Mouse (Mus musculus): Measurements from ENCODE around the gene Marveld1. TPM values are rescaled to one million over a fixed set of nuclear protein-coding genes. Genes with fewer than 3 reads are reported as not detected.

Marveld1 gene
- polyA plus RNA-seq, 1 experiment from 2014 or later, result 9.8 TPM

DNA sequence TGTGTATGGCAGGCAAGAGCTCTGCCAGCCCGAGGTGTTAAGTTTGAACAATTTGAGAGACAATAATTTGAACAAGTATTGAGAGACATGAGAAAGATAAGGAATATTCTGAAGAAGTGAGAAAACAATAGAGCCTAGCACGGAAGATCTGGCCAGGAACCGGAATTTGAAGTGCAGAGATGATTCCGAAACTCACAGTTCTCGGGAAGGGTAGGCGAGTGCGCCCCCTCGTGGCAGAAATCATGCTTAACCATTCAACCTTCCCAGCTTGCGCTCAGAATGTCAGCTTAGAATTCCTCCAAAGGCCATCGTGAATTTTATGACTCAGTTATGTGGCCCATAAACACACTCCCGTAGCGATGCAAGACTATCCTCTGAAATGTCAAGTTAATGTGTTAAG lies 18.9 kb downstream of the Marveld1 start:
- ATAC-seq (ENCODE audit: low read depth), result no peak
- no peaks in the 10 kb centered on the region for H3K36me3 ChIP-seq (ENCODE audit: control insufficient read depth, insufficient read depth, low read length)
- H3K9me3 ChIP-seq (ENCODE audit: control insufficient read depth, low read length), result no peaks in the 10 kb centered on the region
- H3K4me3 ChIP-seq (ENCODE audit: low read length), result peak overlapping the region; percentile 25; the same call in 1 of the 2 replicates
- no peaks in the 10 kb centered on the region for H3K27me3 ChIP-seq (ENCODE audit: control insufficient read depth, insufficient read depth, low read depth, low read length)
- H3K9ac ChIP-seq (ENCODE audit: low read length), result peak overlapping the region; percentile 39; the same call in 1 of the 2 replicates
- H3K4me2 ChIP-seq (ENCODE audit: low read depth, low read length), result peak overlapping the region; percentile 50
- 3% methylated on average over 12 of the region's 12 CpGs for WGBS
- no peak overlapping the region for H3K27ac ChIP-seq (ENCODE audit: low read length)
- H3K4me1 ChIP-seq (replicated peaks; ENCODE audit: control insufficient read depth, insufficient read depth, low read length), result peaks cover 8% of the 10 kb centered on the region; the same call in 1 of the 2 replicates

GRCm38 (mm10) chr19:42166766-42167165 lies 19.6 kb downstream of the Marveld1 start:
- Histone ChIP-seq H3K9ac (ENCODE audit: low read length) (no peak overlapping the region), H3K9me3 (ENCODE audit: control insufficient read depth, low read length) (no peaks in the 10 kb centered on the region), H3K4me1 (replicated peaks; ENCODE audit: control insufficient read depth, insufficient read depth, low read length) (peaks cover 14% of the 10 kb centered on the region; the same call in 1 of the 2 replicates), H3K4me2 (ENCODE audit: low read depth, low read length) (no peak overlapping the region), H3K27ac (ENCODE audit: low read length) (no peak overlapping the region), H3K36me3 (ENCODE audit: control insufficient read depth, insufficient read depth, low read length) (no peaks in the 10 kb centered on the region), H3K27me3 (ENCODE audit: control insufficient read depth, insufficient read depth, low read depth, low read length) (no peaks in the 10 kb centered on the region), H3K4me3 (ENCODE audit: low read length) (no peak overlapping the region)
- 38% methylated on average over 3 of the region's 3 CpGs for WGBS
- ATAC-seq (ENCODE audit: low read depth), result no peak

DNA sequence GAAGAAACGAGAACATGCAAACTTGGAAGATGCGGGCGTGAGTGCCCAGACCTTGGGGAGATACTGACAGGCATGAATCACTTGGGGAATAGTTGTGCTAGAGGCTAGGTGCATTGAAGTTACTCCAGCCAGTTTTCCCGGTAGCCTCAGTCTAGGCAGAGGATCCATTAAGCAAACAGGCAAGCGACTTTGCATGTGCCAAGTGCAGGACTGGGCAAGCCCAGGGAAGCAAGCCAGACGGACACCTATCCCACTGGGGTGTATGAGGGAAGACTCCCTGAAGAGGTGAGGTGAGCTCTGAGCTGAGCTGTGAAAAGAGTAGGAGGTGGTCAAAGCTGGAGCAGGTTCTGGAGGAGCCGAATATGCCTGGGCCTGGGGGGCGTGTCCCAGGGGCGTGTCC lies 20.3 kb downstream of the Marveld1 start:
- no peak overlapping the region for H3K4me3 ChIP-seq (ENCODE audit: low read length)
- H3K9me3 ChIP-seq (ENCODE audit: control insufficient read depth, low read length), result no peaks in the 10 kb centered on the region
- H3K36me3 ChIP-seq (ENCODE audit: control insufficient read depth, insufficient read depth, low read length), result no peaks in the 10 kb centered on the region
- H3K4me1 ChIP-seq (replicated peaks; ENCODE audit: control insufficient read depth, insufficient read depth, low read length), result peaks cover 16% of the 10 kb centered on the region; the same call in 1 of the 2 replicates
- H3K9ac ChIP-seq (ENCODE audit: low read length), result no peak overlapping the region
- no peak overlapping the region for H3K4me2 ChIP-seq (ENCODE audit: low read depth, low read length)
- 62% methylated on average over 9 of the region's 9 CpGs for WGBS
- ATAC-seq (ENCODE audit: low read depth), result no peak
- H3K27ac ChIP-seq (ENCODE audit: low read length), result no peak overlapping the region
- no peaks in the 10 kb centered on the region for H3K27me3 ChIP-seq (ENCODE audit: control insufficient read depth, insufficient read depth, low read depth, low read length)

DNA sequence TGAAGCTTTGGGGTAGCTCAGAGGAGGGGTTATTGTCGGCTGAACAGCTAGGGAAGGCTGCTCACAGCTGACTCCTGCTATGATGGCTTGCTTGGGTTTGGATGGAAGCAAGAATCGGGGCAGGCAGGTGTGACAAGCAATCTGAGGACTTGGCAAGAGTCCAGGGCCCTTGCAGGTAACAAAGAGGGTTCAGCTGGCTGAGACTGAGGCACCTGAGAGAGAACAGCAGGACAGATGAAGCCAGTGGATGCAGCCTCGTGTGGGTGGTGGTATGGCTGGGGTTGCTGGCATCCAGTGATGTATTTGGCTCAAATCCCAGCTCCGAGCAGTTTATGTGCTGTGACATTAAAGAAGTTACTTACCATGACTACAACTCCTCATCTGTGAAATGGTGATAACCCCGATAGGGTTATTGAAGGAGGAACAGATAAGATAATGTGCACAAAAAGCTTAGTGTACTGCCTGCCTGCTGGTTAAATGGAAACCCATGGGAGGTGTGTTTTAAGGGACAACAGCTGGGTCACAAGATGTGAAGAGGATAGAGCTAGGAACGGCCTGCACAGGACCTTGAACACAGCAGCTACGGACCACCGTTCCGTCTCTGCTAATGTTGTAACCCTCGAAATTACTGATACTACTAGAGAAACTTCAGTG lies 22.2 kb downstream of the Marveld1 start:
- Histone ChIP-seq H3K4me2 (ENCODE audit: low read depth, low read length) (peak overlapping the region; percentile 62; the same call in 1 of the 2 replicates), H3K27me3 (ENCODE audit: control insufficient read depth, insufficient read depth, low read depth, low read length) (no peaks in the 10 kb centered on the region), H3K9me3 (ENCODE audit: control insufficient read depth, low read length) (no peaks in the 10 kb centered on the region), H3K36me3 (ENCODE audit: control insufficient read depth, insufficient read depth, low read length) (no peaks in the 10 kb centered on the region), H3K4me3 (ENCODE audit: low read length) (no peak overlapping the region), H3K27ac (ENCODE audit: low read length) (no peak overlapping the region), H3K9ac (ENCODE audit: low read length) (no peak overlapping the region), H3K4me1 (replicated peaks; ENCODE audit: control insufficient read depth, insufficient read depth, low read length) (peaks cover 18% of the 10 kb centered on the region; the same call in 1 of the 2 replicates)
- no peak for ATAC-seq (ENCODE audit: low read depth)
- 41% methylated on average over 10 of the region's 10 CpGs for WGBS

DNA sequence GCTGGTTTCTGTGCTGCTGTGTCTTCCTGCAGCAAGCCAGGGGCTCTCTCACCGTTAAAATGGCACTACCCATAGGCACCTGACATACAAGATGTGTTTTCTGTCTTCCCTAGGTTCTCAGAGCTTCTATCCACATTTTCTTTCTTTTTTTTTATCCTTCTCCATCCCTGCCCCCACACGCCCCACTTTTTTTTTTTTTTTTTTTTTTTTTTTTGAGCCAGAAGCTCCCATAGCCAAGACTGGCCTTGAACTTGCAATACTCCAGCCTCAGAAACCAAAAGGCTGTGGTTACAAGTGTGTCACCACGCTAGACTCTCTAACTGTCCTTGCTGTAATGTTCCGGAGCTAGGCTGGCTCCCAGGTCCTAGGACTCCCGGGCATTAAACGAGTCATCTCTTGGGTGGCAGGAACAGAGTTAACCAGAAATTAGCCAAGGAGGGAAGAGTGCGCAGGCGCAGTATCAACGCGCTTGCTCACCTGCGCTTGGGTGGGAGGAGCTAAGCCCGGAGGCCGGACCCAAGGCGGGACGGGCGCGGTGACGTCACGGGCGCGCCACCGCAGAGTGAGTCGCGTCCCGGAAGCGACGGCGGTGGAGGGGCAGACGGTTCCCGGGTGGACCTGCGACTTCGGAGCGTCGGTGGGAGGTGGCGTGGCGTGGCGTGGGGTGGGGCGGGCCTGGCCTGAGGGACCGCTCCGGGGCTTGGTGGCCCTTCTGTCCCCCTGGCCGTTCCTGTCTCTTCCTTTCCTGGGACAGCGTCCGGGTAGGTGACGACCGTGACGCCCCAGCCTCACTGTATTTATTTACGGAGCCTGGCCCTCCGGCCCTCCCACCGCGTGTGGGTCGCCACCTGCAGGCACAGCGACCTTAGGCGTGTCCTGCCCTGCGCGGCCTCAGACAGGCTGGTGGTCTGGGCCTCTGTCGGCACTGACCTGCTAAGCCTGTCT lies 23.1 kb downstream of the Marveld1 start:
- no peaks in the 10 kb centered on the region for H3K9me3 ChIP-seq (ENCODE audit: control insufficient read depth, low read length)
- 1% methylated on average over 46 of the region's 56 CpGs for WGBS
- no peaks in the 10 kb centered on the region for H3K36me3 ChIP-seq (ENCODE audit: control insufficient read depth, insufficient read depth, low read length)
- H3K4me1 ChIP-seq (replicated peaks; ENCODE audit: control insufficient read depth, insufficient read depth, low read length), result peaks cover 18% of the 10 kb centered on the region; the same call in 1 of the 2 replicates
- H3K4me3 ChIP-seq (ENCODE audit: low read length), result peak overlapping the region; percentile 79
- no peaks in the 10 kb centered on the region for H3K27me3 ChIP-seq (ENCODE audit: control insufficient read depth, insufficient read depth, low read depth, low read length)
- peak; percentile 93 for ATAC-seq (ENCODE audit: low read depth)
- peak overlapping the region; percentile 87 for H3K9ac ChIP-seq (ENCODE audit: low read length)
- H3K27ac ChIP-seq (ENCODE audit: low read length), result 0 out of 2 replicates have a peak overlapping the region, but pooled peaks have one; percentile 15
- peak overlapping the region; percentile 62 for H3K4me2 ChIP-seq (ENCODE audit: low read depth, low read length)

DNA sequence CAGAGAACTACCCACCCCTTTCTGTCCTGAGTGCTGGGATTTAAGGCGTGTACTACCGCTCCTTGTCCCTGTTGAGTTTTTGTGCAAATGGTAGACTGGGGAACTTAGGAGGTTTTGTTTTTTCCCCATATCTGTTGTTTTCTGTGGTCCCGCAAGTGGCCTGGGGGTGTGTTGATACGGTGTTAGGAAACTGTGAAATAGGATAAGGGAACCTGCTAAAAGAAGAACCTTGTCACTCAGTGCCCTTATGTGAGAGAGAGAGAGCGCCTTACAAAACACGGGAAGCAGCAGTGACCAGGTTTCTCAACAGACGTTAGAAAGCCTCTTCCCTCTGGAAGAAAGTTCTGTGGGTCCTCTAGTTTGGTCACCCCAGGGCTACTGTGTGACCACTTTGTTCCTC lies 29.6 kb downstream of the Marveld1 start:
- 78% methylated on average over 7 of the region's 7 CpGs for WGBS
- no peak for ATAC-seq (ENCODE audit: low read depth)
- Histone ChIP-seq H3K27ac (ENCODE audit: low read length) (no peak overlapping the region), H3K9me3 (ENCODE audit: control insufficient read depth, low read length) (no peaks in the 10 kb centered on the region), H3K27me3 (ENCODE audit: control insufficient read depth, insufficient read depth, low read depth, low read length) (no peaks in the 10 kb centered on the region), H3K4me3 (ENCODE audit: low read length) (no peak overlapping the region), H3K4me1 (replicated peaks; ENCODE audit: control insufficient read depth, insufficient read depth, low read length) (peaks cover 5% of the 10 kb centered on the region; the same call in 1 of the 2 replicates), H3K4me2 (ENCODE audit: low read depth, low read length) (no peak overlapping the region), H3K36me3 (ENCODE audit: control insufficient read depth, insufficient read depth, low read length) (no peaks in the 10 kb centered on the region; the same call in 1 of the 2 replicates), H3K9ac (ENCODE audit: low read length) (no peak overlapping the region)

- Histone ChIP-seq H3K27me3 (ENCODE audit: control insufficient read depth, insufficient read depth, low read depth, low read length) (no peaks in the 10 kb centered on the region), H3K36me3 (ENCODE audit: control insufficient read depth, insufficient read depth, low read length) (no peaks in the 10 kb centered on the region; the same call in 1 of the 2 replicates), H3K4me3 (ENCODE audit: low read length) (no peak overlapping the region), H3K4me2 (ENCODE audit: low read depth, low read length) (no peak overlapping the region), H3K4me1 (replicated peaks; ENCODE audit: control insufficient read depth, insufficient read depth, low read length) (0 out of 2 replicates have a peak, but pooled peaks cover 5% of the 10 kb centered on the region), H3K27ac (ENCODE audit: low read length) (no peak overlapping the region), H3K9me3 (ENCODE audit: control insufficient read depth, low read length) (no peaks in the 10 kb centered on the region), H3K9ac (ENCODE audit: low read length) (no peak overlapping the region)
- no peak for ATAC-seq (ENCODE audit: low read depth)
- 88% methylated on average over 2 of the region's 2 CpGs for WGBS
Observed at GRCm38 (mm10) chr19:42177461-42177860, 30.3 kb downstream of the Marveld1 start.

- H3K9me3 ChIP-seq (ENCODE audit: control insufficient read depth, low read length), result no peaks in the 10 kb centered on the region
- peak; percentile 77 for ATAC-seq (ENCODE audit: low read depth)
- WGBS, result 84% methylated on average over 14 of the region's 14 CpGs
Observed at GRCm38 (mm10) chr19:42179356-42179755, 32.2 kb downstream of the Marveld1 start.

GRCm38 (mm10) chr19:42182673-42183072 lies 35.5 kb downstream of the Marveld1 start:
- no peak for ATAC-seq (ENCODE audit: low read depth)
- H3K4me2 ChIP-seq (ENCODE audit: low read depth, low read length), result no peak overlapping the region
- no peak overlapping the region for H3K27ac ChIP-seq (ENCODE audit: low read length)
- 0 out of 2 replicates have a peak, but pooled peaks cover 2% of the 10 kb centered on the region for H3K4me1 ChIP-seq (replicated peaks; ENCODE audit: control insufficient read depth, insufficient read depth, low read length)
- H3K36me3 ChIP-seq (ENCODE audit: control insufficient read depth, insufficient read depth, low read length), result peaks cover 24% of the 10 kb centered on the region
- H3K9ac ChIP-seq (ENCODE audit: low read length), result no peak overlapping the region
- 53% methylated on average over 6 of the region's 6 CpGs for WGBS
- H3K9me3 ChIP-seq (ENCODE audit: control insufficient read depth, low read length), result no peaks in the 10 kb centered on the region
- no peak overlapping the region for H3K4me3 ChIP-seq (ENCODE audit: low read length)
- H3K27me3 ChIP-seq (ENCODE audit: control insufficient read depth, insufficient read depth, low read depth, low read length), result no peaks in the 10 kb centered on the region

More at GRCm38 (mm10) chr19:42179356-42179755, 32.2 kb downstream of the Marveld1 start:
- Histone ChIP-seq H3K27ac (ENCODE audit: low read length) (no peak overlapping the region), H3K4me3 (ENCODE audit: low read length) (no peak overlapping the region), H3K27me3 (ENCODE audit: control insufficient read depth, insufficient read depth, low read depth, low read length) (no peaks in the 10 kb centered on the region), H3K36me3 (ENCODE audit: control insufficient read depth, insufficient read depth, low read length) (peaks cover 9% of the 10 kb centered on the region), H3K9ac (ENCODE audit: low read length) (no peak overlapping the region), H3K4me2 (ENCODE audit: low read depth, low read length) (no peak overlapping the region), H3K4me1 (replicated peaks; ENCODE audit: control insufficient read depth, insufficient read depth, low read length) (0 out of 2 replicates have a peak, but pooled peaks cover 2% of the 10 kb centered on the region)

Data from lung, embryonic 16.5 days (tissue).